Mouse (Mus musculus): Measurements from ENCODE around the gene Mdp1. TPM values are rescaled to one million over a fixed set of nuclear protein-coding genes. Genes with fewer than 3 reads are reported as not detected.
A peak's percentile ranks its signal among the peaks of the same experiment; 100 is the strongest.

Gene Mdp1
- polyA plus RNA-seq, 1 experiment = 42.4 TPM

DNA sequence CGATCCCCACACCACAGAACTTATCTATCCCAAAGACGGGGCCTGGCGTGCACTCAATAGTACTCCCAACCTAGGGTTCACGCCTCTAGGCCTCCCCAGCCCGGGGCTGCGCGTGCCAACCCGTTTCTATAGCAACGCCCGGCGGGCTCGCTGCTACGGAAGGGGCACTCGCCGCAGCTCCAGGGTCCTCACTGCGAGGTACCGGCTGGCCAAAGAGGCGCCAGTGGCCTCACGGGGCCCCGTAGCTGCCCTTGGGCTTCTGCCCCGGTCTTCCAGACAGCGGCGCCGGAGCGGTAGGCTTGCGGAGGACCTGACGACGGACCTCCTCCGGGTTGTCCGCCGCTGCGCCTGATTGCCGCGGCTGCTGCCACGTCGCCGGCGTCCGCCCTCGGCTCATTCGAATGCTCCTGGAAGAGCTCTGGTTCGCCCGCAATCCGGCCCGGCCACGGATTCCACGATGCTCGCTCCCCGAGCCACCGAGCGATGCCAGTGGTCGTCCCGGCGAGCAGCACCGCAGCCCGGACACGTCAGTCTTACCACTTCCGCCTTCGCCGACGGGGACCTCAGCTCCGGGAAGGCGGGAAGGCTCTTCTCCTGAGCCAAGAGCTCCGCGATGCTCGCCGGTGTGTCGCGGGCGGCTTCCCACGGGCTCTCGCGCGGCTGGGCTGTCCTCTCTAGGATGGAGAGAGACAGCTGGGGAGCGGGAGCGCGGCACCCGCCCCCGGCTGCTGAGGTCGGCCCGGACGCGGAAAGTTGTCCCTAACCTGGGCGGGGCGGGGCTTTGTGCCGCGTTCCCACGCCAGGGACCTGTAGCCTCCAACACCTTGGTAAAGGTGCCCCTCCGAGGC is 17.0 kb downstream of the Mdp1 start, which contains the start of gene Tm9sf1:
TSS of gene Tm9sf1 (minus strand) at position 747 of the 848 bp plus-strand sequence.
- peak; percentile 96 for DNase-seq (ENCODE audit: low spot score)

DNA sequence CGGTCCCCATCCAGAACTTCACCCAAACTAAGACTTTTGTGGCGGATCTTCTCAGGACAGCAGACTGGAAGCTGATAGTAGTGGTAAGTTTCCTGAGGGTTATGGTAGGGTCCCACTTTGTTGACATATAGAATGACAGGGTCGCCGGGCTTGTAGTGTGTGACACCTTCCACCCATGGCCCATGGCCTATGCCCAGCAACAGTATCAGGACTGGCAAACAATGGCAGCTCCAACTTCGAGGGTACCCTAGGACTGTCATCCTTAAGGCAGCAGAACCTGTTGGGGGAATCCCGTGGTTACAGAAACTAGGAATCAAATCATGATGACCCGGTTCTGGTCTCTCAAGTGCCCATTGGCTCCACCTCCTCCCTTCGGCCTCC is 17.6 kb downstream of the Mdp1 start:
- DNase-seq (ENCODE audit: low spot score) = no peak

DNA sequence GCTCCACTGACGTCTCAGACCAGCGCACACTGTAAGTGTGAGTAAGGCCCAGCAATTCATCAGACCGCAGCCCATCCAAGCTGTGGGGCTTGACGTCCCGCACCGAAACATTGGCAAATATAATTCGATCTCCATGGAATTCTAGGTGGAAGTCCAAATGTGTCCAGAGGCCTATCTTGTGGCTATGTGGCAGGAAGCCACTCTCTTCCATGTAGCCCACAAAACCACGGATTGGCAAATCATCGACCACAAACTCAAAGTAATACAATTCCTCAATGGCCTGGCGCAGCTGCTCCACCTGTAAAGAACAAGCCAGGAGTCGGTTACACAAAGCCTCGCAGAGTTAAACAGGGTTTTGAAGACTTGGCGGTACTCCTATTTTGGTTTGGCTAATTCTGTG is 19.0 kb downstream of the Mdp1 start:
- DNase-seq (ENCODE audit: low spot score) = no peak

DNA sequence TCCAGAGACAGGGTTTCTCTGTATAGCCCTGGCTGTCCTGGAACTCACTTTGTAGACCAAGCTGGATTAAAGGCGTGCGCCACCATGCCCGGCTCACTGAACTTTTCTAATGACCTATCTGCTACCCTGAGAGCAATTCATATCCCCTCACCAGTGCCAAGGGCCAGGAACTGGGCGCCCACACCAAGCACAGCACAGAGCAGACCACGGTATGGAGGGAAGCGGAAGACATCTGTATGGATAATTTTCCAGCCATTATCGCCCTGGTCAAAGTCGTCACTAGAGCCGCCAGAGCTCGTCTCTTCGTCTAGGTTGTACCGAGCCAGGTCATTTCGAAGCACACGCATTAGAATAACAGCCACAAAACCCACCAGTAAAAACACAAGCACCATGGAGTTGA is 19.5 kb downstream of the Mdp1 start:
- DNase-seq (ENCODE audit: low spot score) = no peak

DNA sequence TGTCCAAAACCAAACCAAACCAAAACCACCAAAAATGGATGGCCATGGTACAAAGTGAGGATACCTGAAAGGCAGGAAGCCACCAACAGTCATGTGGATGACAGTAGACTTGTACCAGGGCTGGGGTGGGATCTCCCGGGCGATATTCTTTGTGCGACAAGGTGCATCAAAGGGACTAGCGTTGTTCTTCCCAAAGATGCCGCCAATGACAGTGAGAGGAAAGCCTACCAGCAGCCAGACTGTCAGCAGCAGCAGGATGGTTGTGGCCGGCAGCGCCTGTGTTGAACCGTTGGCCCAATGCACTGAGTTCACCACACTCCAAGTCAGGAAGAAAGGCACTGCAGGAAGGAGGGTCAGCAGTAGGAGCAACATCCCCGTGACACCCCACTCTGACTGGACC is 22.5 kb downstream of the Mdp1 start, which contains the start of gene Gm49378:
TSS of gene Gm49378 (minus strand) at position 101 of the 400 bp plus-strand sequence.
- no peak for DNase-seq (ENCODE audit: low spot score)

DNA sequence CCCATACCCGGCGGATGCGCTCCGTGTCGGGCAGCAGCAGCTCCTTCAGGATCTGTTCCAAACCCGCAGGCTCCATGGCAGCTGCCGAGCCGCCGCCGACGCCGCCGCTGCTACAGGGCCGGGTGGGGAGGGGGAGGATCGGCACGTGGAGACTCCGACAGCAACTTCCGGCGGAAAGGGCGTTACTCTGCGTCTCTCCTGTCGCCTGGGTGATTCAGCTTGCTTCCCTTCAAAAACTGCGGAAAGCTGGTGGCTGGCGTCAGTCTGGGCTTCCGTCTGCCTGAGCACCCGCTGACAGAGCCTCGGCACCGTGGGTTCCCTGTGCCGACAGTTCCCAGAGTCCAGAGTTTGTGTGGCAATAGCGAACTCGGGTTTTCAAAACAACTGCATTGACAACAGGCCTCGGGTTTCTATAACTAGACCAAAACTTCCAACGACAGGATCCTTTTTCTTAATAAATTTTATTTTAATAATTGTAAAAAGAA is 24.7 kb downstream of the Mdp1 start, which contains the start of gene Ipo4:
TSS of gene Ipo4 (minus strand) at position 435 of the 485 bp plus-strand sequence.
- DNase-seq (ENCODE audit: low spot score) = peak; percentile 60

DNA sequence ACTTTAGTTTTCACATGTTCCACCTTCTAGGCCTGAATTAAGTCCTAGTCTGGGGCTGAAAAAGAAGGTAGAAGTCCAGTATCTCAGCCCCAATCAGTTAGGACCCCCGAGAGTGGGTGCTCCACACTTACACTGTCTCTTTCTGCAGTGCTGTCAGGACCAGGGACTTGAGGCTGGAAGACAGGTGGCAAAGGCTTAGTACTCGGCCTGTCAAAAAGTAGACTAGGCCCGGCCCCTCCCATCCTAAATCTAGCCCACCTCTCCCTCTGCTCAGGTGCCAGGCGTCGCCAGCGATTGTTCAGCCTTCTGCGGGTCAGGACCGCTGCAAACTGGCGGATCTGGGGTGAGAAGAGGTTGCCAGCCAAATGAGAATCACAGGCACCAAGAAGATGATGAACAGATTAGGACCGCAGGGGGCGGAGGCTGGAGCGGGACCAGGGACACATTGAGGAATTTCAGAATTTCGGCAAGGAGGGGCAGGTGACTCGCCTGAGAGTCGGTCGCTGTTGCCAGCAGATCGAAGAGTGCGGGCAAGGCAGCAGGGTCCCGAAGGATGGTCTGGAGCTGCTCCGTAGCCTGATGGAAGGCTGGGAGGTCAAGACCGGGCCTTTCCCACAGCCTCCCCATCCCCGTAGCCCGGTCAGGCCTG is 25.3 kb downstream of the Mdp1 start:
- no peak for DNase-seq (ENCODE audit: low spot score)

DNA sequence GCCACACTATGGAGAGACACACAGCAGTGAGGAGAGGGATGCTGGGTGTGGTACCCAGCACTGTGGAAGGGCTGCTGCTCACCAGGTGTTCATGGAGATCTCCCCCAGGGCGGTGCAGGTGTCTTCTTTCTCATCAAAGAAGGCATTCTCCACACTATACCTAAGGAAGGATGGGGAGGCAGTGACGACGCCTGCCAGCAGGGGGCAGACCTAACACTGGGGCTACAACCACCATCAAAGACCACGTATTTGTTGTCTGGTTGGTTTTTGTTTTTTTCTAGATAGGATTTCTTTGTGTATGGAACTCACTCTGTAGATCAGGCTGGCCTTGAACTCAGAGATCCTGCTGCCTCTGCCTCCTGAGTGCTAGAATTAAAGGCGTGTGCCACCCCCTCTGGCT is 31.0 kb downstream of the Mdp1 start:
- DNase-seq (ENCODE audit: low spot score) = no peak

DNA sequence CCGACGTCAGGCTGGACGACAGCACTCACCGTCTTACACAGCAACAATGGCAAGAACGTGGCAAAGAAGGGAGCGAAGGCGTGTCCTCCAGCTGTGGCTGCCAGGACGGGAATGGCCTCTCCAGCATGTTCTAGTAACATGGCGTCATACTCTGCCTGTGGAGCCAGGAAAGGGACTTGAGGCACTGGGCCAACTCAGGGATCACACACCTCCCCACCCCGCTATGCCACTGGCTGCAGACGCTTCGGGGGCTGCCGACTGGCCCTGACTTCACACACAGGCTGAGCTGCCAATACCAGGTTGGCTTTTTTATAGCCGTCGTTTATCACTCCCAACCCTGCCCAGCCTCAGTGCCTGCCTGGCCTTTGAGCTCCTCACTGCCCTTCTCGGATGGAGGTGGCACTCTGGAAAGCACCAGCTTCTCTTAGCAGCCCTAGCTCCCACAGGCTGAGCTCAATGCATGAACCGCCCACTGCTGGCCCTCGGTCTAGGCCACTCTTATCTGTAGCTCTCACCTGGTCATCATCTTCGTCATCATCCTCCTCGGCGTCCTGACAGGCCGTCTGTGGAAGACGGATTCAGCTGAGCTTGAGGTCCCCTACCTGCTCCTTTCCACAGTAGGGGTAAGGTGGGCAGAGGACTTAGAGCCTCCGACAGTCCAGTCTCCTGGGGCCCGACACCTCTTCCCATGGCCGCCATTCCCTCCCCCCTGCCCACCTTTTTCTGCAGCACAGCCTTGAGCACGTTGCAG is 32.1 kb downstream of the Mdp1 start:
- no peak for DNase-seq (ENCODE audit: low spot score)

DNA sequence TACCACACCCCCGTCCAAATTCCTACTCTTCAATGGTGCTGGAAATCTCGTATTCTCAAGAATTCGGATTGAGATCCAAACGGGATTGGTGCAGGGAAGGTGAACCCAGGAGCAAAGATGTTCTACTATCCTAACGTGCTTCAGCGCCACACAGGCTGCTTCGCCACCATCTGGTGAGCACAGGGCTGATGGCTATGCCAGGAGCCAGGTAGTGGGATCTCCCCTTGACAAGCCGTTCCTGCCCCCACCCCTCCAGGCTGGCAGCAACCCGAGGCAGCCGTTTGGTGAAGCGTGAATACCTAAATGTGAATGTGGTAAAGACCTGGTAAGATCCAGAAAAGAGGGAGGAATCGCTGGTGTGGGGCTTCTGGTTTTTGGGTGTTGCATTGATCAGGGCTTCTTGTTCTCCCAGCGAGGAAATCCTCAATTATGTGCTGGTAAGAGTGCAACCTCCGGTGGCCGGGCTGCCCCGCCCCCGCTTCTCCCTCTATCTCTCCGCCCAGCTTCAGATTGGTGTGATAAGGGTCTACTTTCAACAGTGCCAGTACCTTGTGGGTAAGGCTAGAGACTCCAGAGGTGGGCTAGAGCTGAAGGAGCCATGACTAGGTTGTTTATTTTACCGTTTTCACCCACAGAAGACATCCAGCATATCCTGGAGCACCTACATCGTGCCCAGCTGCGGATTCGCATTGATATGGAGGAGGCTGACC is 41.7 kb downstream of the Mdp1 start:
- no peak for DNase-seq (ENCODE audit: low spot score)

DNA sequence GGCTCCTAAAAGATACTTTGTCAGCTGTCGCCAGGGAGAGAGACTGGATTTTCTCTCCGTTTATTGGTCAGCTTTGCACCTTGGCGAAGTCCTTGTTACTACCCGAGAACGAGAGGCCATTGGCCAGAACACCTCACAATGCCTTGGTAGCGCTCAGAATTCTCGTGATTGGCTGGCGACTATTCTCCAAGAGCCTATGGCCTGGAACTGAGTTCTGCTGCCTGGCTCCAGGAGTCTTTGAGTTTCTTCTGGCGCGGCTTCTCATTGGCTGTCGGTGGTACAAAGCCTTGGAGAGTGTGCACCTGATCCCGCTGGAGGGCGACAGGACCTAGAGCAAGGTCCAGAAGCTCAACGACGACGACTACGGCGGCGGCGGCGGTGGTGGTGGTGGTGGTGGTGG is 42.5 kb downstream of the Mdp1 start, which contains the start of gene Rec8:
TSS of gene Rec8 (plus strand) at position 216 of the 400 bp plus-strand sequence.
- DNase-seq (ENCODE audit: low spot score) = no peak

DNA sequence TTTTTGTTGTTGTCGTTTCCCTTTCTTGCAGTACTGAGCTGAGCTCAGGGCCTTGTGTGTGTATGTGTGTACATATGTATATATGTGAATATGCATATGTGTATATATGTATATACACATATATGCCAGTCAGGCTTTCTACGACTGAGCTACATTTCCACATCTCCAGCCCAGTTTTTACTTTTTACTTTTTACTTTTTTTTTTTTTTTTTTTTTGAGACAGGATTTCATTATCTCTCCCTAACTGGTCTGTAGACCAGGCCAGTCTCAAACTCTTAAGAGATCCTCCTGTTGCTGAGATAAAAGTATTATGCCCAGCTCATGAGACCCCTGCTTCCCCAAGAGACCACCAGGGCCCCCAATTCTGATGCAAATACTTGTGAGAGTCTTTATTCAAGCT is 43.5 kb downstream of the Mdp1 start:
- no peak for DNase-seq (ENCODE audit: low spot score)

DNA sequence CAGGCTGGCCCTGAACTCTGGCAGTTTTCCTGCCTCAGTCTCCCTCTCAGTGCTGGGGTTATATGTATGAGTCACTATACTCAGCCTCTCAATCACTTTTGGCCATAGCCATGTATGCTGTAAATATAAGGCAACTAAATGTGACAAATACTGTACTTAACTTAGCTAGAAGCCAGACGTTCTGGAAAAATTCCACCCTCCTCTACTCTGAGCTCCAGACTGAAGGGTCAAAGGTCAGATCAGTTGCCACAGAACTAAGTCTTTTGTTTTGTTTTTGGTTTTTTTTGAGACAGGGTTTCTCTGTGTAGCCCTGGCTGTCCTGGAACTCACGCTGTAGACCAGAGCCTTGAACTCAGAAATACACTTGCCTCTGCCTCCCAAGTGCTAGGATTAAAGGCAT is 44.4 kb downstream of the Mdp1 start:
- DNase-seq (ENCODE audit: low spot score) = no peak

DNA sequence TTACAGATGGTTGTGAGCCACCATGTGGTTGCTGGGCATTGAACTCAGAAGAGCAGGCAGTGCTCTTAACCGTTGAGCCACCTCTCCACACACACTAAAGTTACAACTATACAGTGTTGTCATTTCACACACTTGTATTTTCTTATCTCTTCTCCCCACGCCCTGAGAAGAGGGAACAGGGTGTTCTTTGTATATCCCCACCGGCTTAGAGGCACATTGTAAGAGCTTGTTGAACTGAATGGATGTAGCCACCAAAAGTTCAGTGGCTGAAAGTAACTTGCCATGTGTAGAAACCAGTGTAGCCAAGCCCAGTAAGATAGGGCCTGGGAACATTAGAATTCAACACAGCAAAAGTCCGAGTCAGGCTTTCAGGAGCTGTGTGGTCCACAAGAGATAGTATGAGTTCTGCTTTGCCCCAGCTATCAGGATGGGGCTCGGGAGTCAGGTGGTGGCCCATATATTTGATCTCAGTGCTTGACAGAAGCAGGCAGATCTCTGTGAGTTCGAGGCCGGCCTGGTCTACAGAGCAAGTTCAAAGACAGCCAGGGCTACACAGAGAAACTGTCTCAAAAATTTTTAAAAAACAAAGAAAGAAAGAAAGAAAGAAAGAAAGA is 45.6 kb downstream of the Mdp1 start:
- no peak for DNase-seq (ENCODE audit: low spot score)

DNA sequence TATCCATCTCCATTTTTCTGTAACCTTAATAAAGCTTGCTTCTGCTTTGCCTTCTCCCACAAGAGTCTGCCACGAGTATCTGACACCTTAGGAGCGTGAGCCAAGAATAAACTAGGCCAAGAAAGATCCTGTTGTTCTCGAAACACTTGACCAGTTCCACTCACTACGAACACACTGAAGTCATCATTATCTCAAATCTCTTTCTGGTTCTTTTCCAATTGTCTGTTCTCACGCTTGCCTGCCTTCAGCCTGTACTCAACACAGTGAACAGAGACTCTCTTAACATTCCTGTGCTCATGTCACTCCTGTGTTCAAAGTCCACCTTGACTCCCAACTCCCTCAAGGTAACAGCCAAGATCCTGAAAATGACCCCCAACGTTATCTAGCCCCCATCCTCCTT is 47.0 kb downstream of the Mdp1 start:
- DNase-seq (ENCODE audit: low spot score) = no peak

DNA sequence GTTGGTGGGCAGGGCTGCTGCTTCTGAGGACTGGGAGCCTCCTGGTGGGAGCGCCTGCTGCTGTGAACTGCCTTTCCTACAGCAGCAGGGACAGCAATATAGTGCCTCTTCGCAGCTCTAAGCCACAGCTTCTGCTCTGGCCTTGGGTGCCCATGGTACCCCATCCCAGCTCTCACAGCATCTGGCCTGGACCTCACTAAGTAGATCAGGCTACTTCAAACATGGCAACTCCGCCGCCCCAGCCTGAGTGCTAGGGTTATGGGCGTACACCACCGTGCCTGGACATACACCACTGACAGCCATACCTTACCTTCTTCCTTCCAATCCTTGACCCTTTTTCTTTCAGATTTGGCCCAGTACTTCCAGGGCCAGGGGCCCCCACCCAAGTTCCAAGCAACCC is 52.0 kb downstream of the Mdp1 start:
- DNase-seq (ENCODE audit: low spot score) = no peak

Other genes starting within 250 kb of the Mdp1 start
- gene Dhrs4, start 181.8 kb downstream of the Mdp1 start, polyA plus RNA-seq (2012; rRNA removed) = 38.9 and 44.7 TPM in 2 replicates
- 2.5 and 2.6 TPM in 2 replicates for gene Carmil3, start 169.9 kb downstream of the Mdp1 start, polyA plus RNA-seq (2012; rRNA removed)
- 2.5 and 3.0 TPM in 2 replicates for gene Cpne6, start 150.1 kb downstream of the Mdp1 start, polyA plus RNA-seq (2012; rRNA removed)
- gene Nrl, start 135.5 kb downstream of the Mdp1 start, polyA plus RNA-seq (2012; rRNA removed) = not detected in 2 replicates
- 44.7 and 52.2 TPM in 2 replicates for gene Pck2, start 120.2 kb downstream of the Mdp1 start, polyA plus RNA-seq (2012; rRNA removed)
- 87.0 and 88.2 TPM in 2 replicates for gene Dcaf11, start 100.5 kb downstream of the Mdp1 start, polyA plus RNA-seq (2012; rRNA removed)
- 0.55 and 1.1 TPM in 2 replicates for gene A730061H03Rik, start 100.1 kb downstream of the Mdp1 start, polyA plus RNA-seq (2012; rRNA removed)
- gene Fitm1, start 84.9 kb downstream of the Mdp1 start, polyA plus RNA-seq (2012; rRNA removed) = 0.25 TPM in 1 of 2 replicates, not detected in the other
- gene Psme1, start 82.4 kb downstream of the Mdp1 start, polyA plus RNA-seq (2012; rRNA removed) = 136 and 167 TPM in 2 replicates
- gene Emc9, start 75.2 kb downstream of the Mdp1 start, polyA plus RNA-seq (2012; rRNA removed) = 19.3 and 21.2 TPM in 2 replicates
- 134 and 144 TPM in 2 replicates for gene Psme2, start 69.4 kb downstream of the Mdp1 start, polyA plus RNA-seq (2012; rRNA removed)
- 15.7 and 20.4 TPM in 2 replicates for gene Rnf31, start 68.8 kb downstream of the Mdp1 start, polyA plus RNA-seq (2012; rRNA removed)
- gene Irf9, start 56.9 kb downstream of the Mdp1 start, polyA plus RNA-seq (2012; rRNA removed) = 29.5 and 35.1 TPM in 2 replicates
- gene Rec8, start 42.5 kb downstream of the Mdp1 start, polyA plus RNA-seq (2012; rRNA removed) = 2.8 and 3.3 TPM in 2 replicates
- gene Ipo4, start 24.6 kb downstream of the Mdp1 start, polyA plus RNA-seq (2012; rRNA removed) = 79.9 and 83.8 TPM in 2 replicates
- gene Gm49378, start 22.6 kb downstream of the Mdp1 start, polyA plus RNA-seq (2012; rRNA removed) = 0.89 and 1.7 TPM in 2 replicates
- 46.6 and 47.0 TPM in 2 replicates for gene Tm9sf1, start 16.7 kb downstream of the Mdp1 start, polyA plus RNA-seq (2012; rRNA removed)
- 1.1 and 1.4 TPM in 2 replicates for gene Tssk4, start 10.3 kb downstream of the Mdp1 start, polyA plus RNA-seq (2012; rRNA removed)
- gene Gmpr2, start 11.4 kb upstream of the Mdp1 start, polyA plus RNA-seq (2012; rRNA removed) = 28.1 and 32.9 TPM in 2 replicates
- 250 and 278 TPM in 2 replicates for gene Nedd8, start 11.6 kb upstream of the Mdp1 start, polyA plus RNA-seq (2012; rRNA removed)
- gene Tinf2, start 21.3 kb upstream of the Mdp1 start, polyA plus RNA-seq (2012; rRNA removed) = 19.2 and 22.9 TPM in 2 replicates
- 1.1 and 1.4 TPM in 2 replicates for gene Tgm1, start 53.4 kb upstream of the Mdp1 start, polyA plus RNA-seq (2012; rRNA removed)
- 25.9 and 34.6 TPM in 2 replicates for gene Rabggta, start 61.8 kb upstream of the Mdp1 start, polyA plus RNA-seq (2012; rRNA removed)
- 75.5 and 83.1 TPM in 2 replicates for gene Dhrs1, start 85.2 kb upstream of the Mdp1 start, polyA plus RNA-seq (2012; rRNA removed)
- gene Nop9, start 85.2 kb upstream of the Mdp1 start, polyA plus RNA-seq (2012; rRNA removed) = 13.8 TPM in 2 replicates
- gene Cideb, start 98.0 kb upstream of the Mdp1 start, polyA plus RNA-seq (2012; rRNA removed) = 0.18 and 0.25 TPM in 2 replicates
- gene Ltb4r2, start 100.9 kb upstream of the Mdp1 start, polyA plus RNA-seq (2012; rRNA removed) = 0.06 TPM in 2 replicates
- 1.6 and 1.7 TPM in 2 replicates for gene Ltb4r1, start 105.5 kb upstream of the Mdp1 start, polyA plus RNA-seq (2012; rRNA removed)
- gene Adcy4, start 123.6 kb upstream of the Mdp1 start, polyA plus RNA-seq (2012; rRNA removed) = 7.2 and 9.4 TPM in 2 replicates
- gene Ripk3, start 128.4 kb upstream of the Mdp1 start, polyA plus RNA-seq (2012; rRNA removed) = 7.0 and 8.9 TPM in 2 replicates
- gene Nfatc4, start 162.6 kb upstream of the Mdp1 start, polyA plus RNA-seq (2012; rRNA removed) = 37.9 and 44.3 TPM in 2 replicates
- 6.2 and 11.2 TPM in 2 replicates for gene Nynrin, start 193.5 kb upstream of the Mdp1 start, polyA plus RNA-seq (2012; rRNA removed)
- gene Cbln3, start 223.9 kb upstream of the Mdp1 start, polyA plus RNA-seq (2012; rRNA removed) = 0.22 and 0.45 TPM in 2 replicates
- 26.2 and 26.8 TPM in 2 replicates for gene Khnyn, start 224.4 kb upstream of the Mdp1 start, polyA plus RNA-seq (2012; rRNA removed)
- 54.6 and 63.6 TPM in 2 replicates for gene Sdr39u1, start 239.8 kb upstream of the Mdp1 start, polyA plus RNA-seq (2012; rRNA removed)

All from urinary bladder, adult 2 months (tissue).